Mouse (Mus musculus) limb, embryonic 11.5 days (tissue): ENCODE measurements at regions not wholly inside any gene's neighbourhood (a gene's known extent, or its start where the extent isn't known, plus 50 kb on each side); places are given as distances from the start of the nearest gene placed in this dataset.

Source experiments
- ATAC-seq: fragments of 200-750 bp; cut with Nextera tagmentation; 2 replicates; pipeline ENCODE4 v1.8.0; 2017; ENCODE audit warnings: low read depth; ENCODE audit not compliant: insufficient number of reproducible peaks, low FRiP score, low TSS enrichment
- DNase-seq: peaks from one replicate; pipeline ENCODE4 v3.0.0-alpha.2; 2015; ENCODE audit warnings: low spot score
- H3K27ac ChIP-seq: fragments of 300-500 bp; sonication (generic); replicated peaks from 2 replicates; pipeline ENCODE4 v1.5.1; 2014; ENCODE audit warnings: low read depth, mild to moderate bottlenecking, low read length
- H3K27me3 ChIP-seq: fragments of 300-500 bp; sonication (generic); 2 replicates; pipeline ENCODE4 v1.6.1; 2014; ENCODE audit warnings: mild to moderate bottlenecking, low read length, mixed read lengths; ENCODE audit not compliant: control insufficient read depth, insufficient read depth
- H3K36me3 ChIP-seq: fragments of 300-500 bp; sonication (generic); 2 replicates; pipeline ENCODE4 v1.6.1; 2014; ENCODE audit warnings: mild to moderate bottlenecking, low read length, moderate library complexity, mixed read lengths; ENCODE audit not compliant: control insufficient read depth, insufficient read depth
- H3K4me1 ChIP-seq: fragments of 300-500 bp; sonication (generic); 2 replicates; pipeline ENCODE4 v1.6.1; 2014; ENCODE audit warnings: low read length, mixed read lengths; ENCODE audit not compliant: control insufficient read depth, insufficient read depth
- H3K4me2 ChIP-seq: fragments of 300-500 bp; sonication (generic); 2 replicates; pipeline ENCODE4 v1.6.1; 2014; ENCODE audit warnings: low read depth, mild to moderate bottlenecking, moderate library complexity; ENCODE audit not compliant: severe bottlenecking
- H3K4me3 ChIP-seq: fragments of 300-500 bp; sonication (generic); 2 replicates; pipeline ENCODE4 v1.5.1; 2014; ENCODE audit warnings: low read depth, low read length
- H3K9ac ChIP-seq: fragments of 300-500 bp; sonication (generic); 2 replicates; pipeline ENCODE4 v1.6.1; 2014; ENCODE audit warnings: mild to moderate bottlenecking, low read length
- H3K9me3 ChIP-seq: fragments of 300-500 bp; sonication (generic); 2 replicates; pipeline ENCODE4 v1.6.1; 2016; ENCODE audit warnings: low read length; ENCODE audit not compliant: control insufficient read depth
- WGBS: fragments of 180-500 bp; shearing (Covaris S2); extraction: QIAGEN DNeasy Blood & Tissue Kit; methylation state at CpG from one replicate; pipeline ENCODE4 v1.1.7; 2014; 5-methylcytosine and 5-hydroxymethylcytosine counted together

DNA sequence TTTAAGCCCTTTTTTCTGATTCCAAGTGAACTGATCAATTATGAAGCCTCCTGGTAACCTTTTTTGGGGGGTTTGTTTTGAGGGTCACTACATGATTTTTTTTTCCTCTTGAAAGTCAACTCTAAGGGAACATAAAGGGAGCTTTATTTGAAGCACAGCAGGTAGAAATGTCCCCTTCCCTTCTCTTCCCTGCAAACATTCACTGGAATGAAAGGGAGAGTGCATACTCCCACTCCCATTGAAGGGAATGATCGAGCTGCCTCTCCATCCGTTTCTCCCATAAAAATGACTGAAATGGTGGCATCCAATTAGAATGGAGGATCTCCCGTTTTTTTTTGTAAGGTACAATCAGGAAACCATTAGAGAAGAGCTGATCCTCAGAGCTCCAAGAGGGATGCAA, 323.6 kb downstream of the D3Ertd751e start:
- no peaks in the 10 kb centered on the region for H3K27me3 ChIP-seq
- H3K4me1 ChIP-seq = no peaks in the 10 kb centered on the region
- no peak overlapping the region for H3K4me2 ChIP-seq
- no peak overlapping the region for H3K4me3 ChIP-seq
- no peaks in the 10 kb centered on the region for H3K9me3 ChIP-seq
- no peak for ATAC-seq
- WGBS = 78% methylated on average over 3 of the region's 3 CpGs
- no peak for DNase-seq
- H3K36me3 ChIP-seq = no peaks in the 10 kb centered on the region
- no peak overlapping the region for H3K27ac ChIP-seq
- H3K9ac ChIP-seq = no peak overlapping the region

DNA sequence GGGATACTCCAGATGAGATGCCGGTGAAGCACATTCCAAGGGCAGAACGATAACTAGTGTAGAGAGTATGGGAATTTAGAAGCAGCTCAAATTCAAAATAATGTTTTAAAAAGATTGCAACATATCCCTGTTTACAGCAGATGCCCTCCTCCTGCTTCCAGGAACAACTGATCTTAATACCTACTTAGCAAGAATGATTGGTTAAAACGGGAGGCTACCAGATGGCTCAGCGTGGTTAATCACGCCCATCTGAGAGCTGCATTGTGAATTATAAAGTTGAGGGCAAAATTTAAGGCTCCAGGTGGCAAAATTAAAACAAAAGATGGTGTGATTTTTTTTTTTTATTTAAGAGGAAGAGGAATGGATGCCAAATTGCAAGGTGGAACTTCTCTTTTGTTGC, 324.6 kb downstream of the D3Ertd751e start:
- H3K36me3 ChIP-seq = no peaks in the 10 kb centered on the region
- ATAC-seq (no peak), DNase-seq (no peak)
- 84% methylated on average over 5 of the region's 5 CpGs for WGBS
- no peaks in the 10 kb centered on the region for H3K4me1 ChIP-seq
- no peak overlapping the region for H3K27ac ChIP-seq
- no peaks in the 10 kb centered on the region for H3K27me3 ChIP-seq
- no peaks in the 10 kb centered on the region for H3K9me3 ChIP-seq
- no peak overlapping the region for H3K4me2 ChIP-seq
- H3K9ac ChIP-seq = no peak overlapping the region
- no peak overlapping the region for H3K4me3 ChIP-seq

- no peak overlapping the region for H3K4me3 ChIP-seq
- ATAC-seq (no peak), DNase-seq (peak; percentile 74)
- no peaks in the 10 kb centered on the region for H3K27me3 ChIP-seq
- no peak overlapping the region for H3K27ac ChIP-seq
- no peak overlapping the region for H3K9ac ChIP-seq
- no peak overlapping the region for H3K4me2 ChIP-seq
- H3K9me3 ChIP-seq = no peaks in the 10 kb centered on the region
- no peaks in the 10 kb centered on the region for H3K4me1 ChIP-seq
- 46% methylated on average over 11 of the region's 11 CpGs for WGBS
- H3K36me3 ChIP-seq = no peaks in the 10 kb centered on the region
Measured at GRCm38 (mm10) chr3:42074532-42075287, 332.3 kb downstream of the D3Ertd751e start.

GRCm38 (mm10) chr3:42110976-42111847, 368.8 kb downstream of the D3Ertd751e start:
- no peaks in the 10 kb centered on the region for H3K36me3 ChIP-seq
- H3K4me3 ChIP-seq = no peak overlapping the region
- DNase-seq (peak; percentile 73), ATAC-seq (0 out of 2 replicates have a peak, but pooled peaks have one; percentile 47)
- H3K4me2 ChIP-seq = no peak overlapping the region
- WGBS = 45% methylated on average over 13 of the region's 13 CpGs
- no peaks in the 10 kb centered on the region for H3K27me3 ChIP-seq
- no peak overlapping the region for H3K9ac ChIP-seq
- H3K4me1 ChIP-seq = no peaks in the 10 kb centered on the region
- H3K9me3 ChIP-seq = no peaks in the 10 kb centered on the region
- no peak overlapping the region for H3K27ac ChIP-seq

DNA sequence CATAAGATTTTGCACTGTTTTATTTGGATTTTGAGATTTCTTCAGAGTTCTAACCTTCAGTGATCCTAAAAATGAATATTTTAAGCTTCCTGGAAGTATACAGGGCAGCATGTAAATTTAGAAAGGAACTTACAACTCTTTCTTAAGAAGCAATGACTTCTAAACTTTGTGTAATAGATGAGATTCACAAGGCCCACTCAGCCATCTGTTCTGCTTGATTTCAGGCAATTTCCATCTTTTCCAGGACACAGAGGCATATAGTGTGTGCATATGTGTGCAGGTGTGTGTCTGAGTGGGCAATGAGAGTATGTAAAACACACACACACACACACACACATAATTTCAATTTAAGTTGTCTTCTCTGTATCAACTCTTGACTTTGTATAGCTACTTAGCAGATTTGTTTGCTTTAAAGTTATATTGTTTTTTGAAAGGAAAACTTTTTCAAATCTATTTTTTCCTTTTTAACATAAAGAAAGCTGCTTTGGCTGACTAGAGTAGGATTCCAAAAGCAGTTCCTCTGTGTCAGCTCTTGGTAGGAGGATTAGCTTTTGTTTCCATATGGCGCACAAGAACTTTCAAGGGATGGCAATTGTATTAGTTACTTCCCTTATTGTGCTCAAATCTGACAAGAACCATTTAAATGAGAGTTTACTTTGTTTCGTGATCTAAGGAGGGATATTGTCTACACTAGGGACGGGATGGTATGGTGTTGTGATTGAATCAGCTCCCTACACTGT, 387.6 kb downstream of the D3Ertd751e start:
- no peak for DNase-seq

DNA sequence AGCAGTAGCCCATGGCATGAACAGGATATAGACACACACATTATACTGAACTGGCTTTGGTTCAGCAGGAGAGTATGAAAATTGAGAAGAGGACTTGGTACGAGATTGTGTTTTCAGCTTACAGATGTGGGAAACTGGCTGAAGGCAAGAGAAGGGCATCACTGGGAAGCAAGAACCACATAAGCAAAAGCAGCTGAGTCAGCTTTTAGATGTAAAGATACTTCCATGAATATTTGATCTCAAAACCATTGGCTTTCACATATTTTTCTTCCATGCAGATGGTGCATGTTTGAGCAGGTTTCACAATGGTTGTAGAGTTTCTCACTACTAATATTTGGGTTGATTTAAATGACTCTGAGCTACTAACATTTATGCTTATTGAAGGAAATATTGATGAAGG, 389.9 kb downstream of the D3Ertd751e start:
- no peak for DNase-seq
- H3K9me3 ChIP-seq = no peaks in the 10 kb centered on the region
- no peak overlapping the region for H3K9ac ChIP-seq
- no peaks in the 10 kb centered on the region for H3K36me3 ChIP-seq
- no peak overlapping the region for H3K27ac ChIP-seq
- H3K4me1 ChIP-seq = no peaks in the 10 kb centered on the region
- no peak overlapping the region for H3K4me2 ChIP-seq
- no peaks in the 10 kb centered on the region for H3K27me3 ChIP-seq
- no peak overlapping the region for H3K4me3 ChIP-seq
- 81% methylated on average over 1 of the region's 1 CpGs for WGBS
- ATAC-seq = no peak

More for the DNA sequence above, 387.6 kb downstream of the D3Ertd751e start:
- no peak overlapping the region for H3K4me2 ChIP-seq
- H3K27me3 ChIP-seq = no peaks in the 10 kb centered on the region
- no peak for ATAC-seq
- no peak overlapping the region for H3K4me3 ChIP-seq
- no peak overlapping the region for H3K27ac ChIP-seq
- no peaks in the 10 kb centered on the region for H3K4me1 ChIP-seq
- 89% methylated on average over 3 of the region's 3 CpGs for WGBS
- no peaks in the 10 kb centered on the region for H3K36me3 ChIP-seq
- no peak overlapping the region for H3K9ac ChIP-seq
- H3K9me3 ChIP-seq = no peaks in the 10 kb centered on the region

DNA sequence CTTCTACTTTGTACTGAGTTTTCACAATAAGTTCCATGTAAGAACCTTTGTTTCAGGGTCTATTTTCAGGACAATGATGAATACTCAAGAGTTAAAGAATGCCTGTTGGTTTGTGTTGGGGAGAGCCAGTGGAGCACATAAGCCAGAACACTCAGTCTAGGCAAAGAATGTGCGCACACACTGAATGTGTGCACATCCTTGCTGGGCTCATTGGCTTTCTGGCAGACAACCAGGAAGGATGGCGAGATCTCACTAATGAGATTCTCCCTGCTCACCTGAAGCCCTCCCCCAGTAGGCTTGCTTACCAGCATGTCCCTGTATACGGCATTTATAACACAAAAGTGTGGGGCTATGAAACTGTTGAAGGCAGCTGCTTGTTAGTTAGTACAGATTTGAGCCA, 411.0 kb downstream of the D3Ertd751e start:
- Histone ChIP-seq H3K9ac (no peak overlapping the region), H3K4me3 (no peak overlapping the region), H3K4me1 (no peaks in the 10 kb centered on the region), H3K36me3 (no peaks in the 10 kb centered on the region), H3K27me3 (no peaks in the 10 kb centered on the region), H3K4me2 (no peak overlapping the region), H3K27ac (no peak overlapping the region), H3K9me3 (no peaks in the 10 kb centered on the region)
- ATAC-seq (no peak), DNase-seq (no peak)
- 87% methylated on average over 3 of the region's 3 CpGs for WGBS

DNA sequence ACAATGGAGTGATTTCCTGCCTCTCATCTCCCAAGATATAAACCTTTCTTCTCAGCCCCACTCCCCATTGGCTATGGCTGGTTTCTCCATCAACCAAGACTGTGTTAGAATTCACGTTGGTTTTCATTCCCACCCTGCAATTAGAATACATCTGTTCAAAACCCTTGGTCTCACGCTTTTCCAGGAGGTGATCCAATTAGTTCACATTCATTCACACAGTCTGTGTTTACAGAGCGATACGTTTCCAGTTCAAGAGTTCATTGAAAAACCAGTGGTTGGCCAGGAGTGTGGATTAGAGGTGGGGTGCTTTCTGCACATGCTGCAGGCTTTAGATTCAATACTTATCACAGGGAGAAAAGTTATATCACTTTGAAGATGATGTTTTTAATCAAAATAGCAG, 412.5 kb downstream of the D3Ertd751e start:
- H3K36me3 ChIP-seq = no peaks in the 10 kb centered on the region
- no peak for ATAC-seq
- 64% methylated on average over 4 of the region's 4 CpGs for WGBS
- H3K27ac ChIP-seq = no peak overlapping the region
- no peak overlapping the region for H3K9ac ChIP-seq
- DNase-seq = no peak
- H3K4me3 ChIP-seq = no peak overlapping the region
- H3K4me2 ChIP-seq = no peak overlapping the region
- no peaks in the 10 kb centered on the region for H3K27me3 ChIP-seq
- H3K9me3 ChIP-seq = no peaks in the 10 kb centered on the region
- H3K4me1 ChIP-seq = no peaks in the 10 kb centered on the region
